Mouse (Mus musculus) layer of hippocampus, adult 9-11 months (tissue): ENCODE measurements at regions not wholly inside any gene's neighbourhood (a gene's known extent, or its start where the extent isn't known, plus 50 kb on each side); places are given as distances from the start of the nearest gene placed in this dataset.

Source experiments
- DNase-seq: peaks from one replicate; pipeline ENCODE4 v3.0.0; 2022

- no peak for DNase-seq
Measured at GRCm38 (mm10) chr13:11490766-11491165, 616.0 kb downstream of the Ryr2 start.

- DNase-seq, result peak; percentile 17
Measured at GRCm38 (mm10) chr13:11483142-11483541, 623.6 kb downstream of the Ryr2 start.

- DNase-seq, result no peak
Measured at GRCm38 (mm10) chr13:11482701-11483100, 624.0 kb downstream of the Ryr2 start.

GRCm38 (mm10) chr13:11460251-11460650 lies 646.5 kb downstream of the Ryr2 start:
- DNase-seq, result no peak

GRCm38 (mm10) chr13:11455113-11455512 lies 651.6 kb downstream of the Ryr2 start:
- no peak for DNase-seq

- no peak for DNase-seq
Measured at GRCm38 (mm10) chr13:11452448-11452847, 654.3 kb downstream of the Ryr2 start.

GRCm38 (mm10) chr13:11432465-11433339 lies 674.0 kb downstream of the Ryr2 start:
- peak; percentile 42 for DNase-seq

- no peak for DNase-seq
Measured at GRCm38 (mm10) chr13:11426820-11427219, 679.9 kb downstream of the Ryr2 start.

GRCm38 (mm10) chr13:11392027-11392426 lies 714.7 kb downstream of the Ryr2 start:
- DNase-seq, result no peak

- DNase-seq, result no peak
Measured at GRCm38 (mm10) chr13:11375452-11375851, 731.3 kb downstream of the Ryr2 start.

- DNase-seq, result no peak
Measured at GRCm38 (mm10) chr13:11369456-11369855, 737.3 kb downstream of the Ryr2 start.

GRCm38 (mm10) chr13:11362872-11363271 lies 743.9 kb downstream of the Ryr2 start:
- no peak for DNase-seq

GRCm38 (mm10) chr13:11348502-11348849 lies 758.3 kb downstream of the Ryr2 start:
- no peak for DNase-seq

- no peak for DNase-seq
Measured at GRCm38 (mm10) chr13:11347787-11348501, 758.8 kb downstream of the Ryr2 start.

GRCm38 (mm10) chr13:11344500-11344899 lies 762.2 kb downstream of the Ryr2 start:
- no peak for DNase-seq

GRCm38 (mm10) chr13:11338297-11338616 lies 768.5 kb downstream of the Ryr2 start:
- DNase-seq, result peak; percentile 49

- no peak for DNase-seq
Measured at GRCm38 (mm10) chr13:11337610-11338296, 769.0 kb downstream of the Ryr2 start.

- no peak for DNase-seq
Measured at GRCm38 (mm10) chr13:11336958-11337357, 769.8 kb downstream of the Ryr2 start.

- peak; percentile 32 for DNase-seq
Measured at GRCm38 (mm10) chr13:11331991-11332390, 774.8 kb downstream of the Ryr2 start.

GRCm38 (mm10) chr13:11308716-11309115 lies 798.0 kb downstream of the Ryr2 start:
- DNase-seq, result peak; percentile 7

- no peak for DNase-seq
Measured at GRCm38 (mm10) chr13:11295493-11295892, 811.3 kb downstream of the Ryr2 start.

- peak; percentile 76 for DNase-seq
Measured at GRCm38 (mm10) chr13:11294689-11295088, 812.1 kb downstream of the Ryr2 start.

GRCm38 (mm10) chr13:11293750-11294149 lies 813.0 kb downstream of the Ryr2 start:
- no peak for DNase-seq

- no peak for DNase-seq
Measured at GRCm38 (mm10) chr13:11273896-11274295, 832.8 kb downstream of the Ryr2 start.
